Mouse (Mus musculus) intestine, embryonic 15.5 days (tissue): Measurements from ENCODE around the gene Ttc12. TPM values are rescaled to one million over a fixed set of nuclear protein-coding genes. Genes with fewer than 3 reads are reported as not detected.
A peak's percentile ranks its signal among the peaks of the same experiment; 100 is the strongest.

ENCODE experiments used
- ATAC-seq: fragments of 200-750 bp; cut with Nextera tagmentation; 2 replicates; pipeline ENCODE4 v1.8.0; 2017; ENCODE audit warnings: moderate TSS enrichment, moderate library complexity
- H3K27ac ChIP-seq: fragments of 300-500 bp; sonication (generic); 2 replicates; pipeline ENCODE4 v1.5.1; 2015; ENCODE audit warnings: mild to moderate bottlenecking, inconsistent platforms
- H3K27me3 ChIP-seq: fragments of 300-500 bp; sonication (generic); replicated peaks from 2 replicates; pipeline ENCODE4 v1.6.1; 2015; ENCODE audit warnings: inconsistent platforms
- H3K36me3 ChIP-seq: fragments of 300-500 bp; sonication (generic); 2 replicates; pipeline ENCODE4 v1.6.1; 2015; ENCODE audit warnings: inconsistent platforms
- H3K4me1 ChIP-seq: fragments of 300-500 bp; sonication (generic); replicated peaks from 2 replicates; pipeline ENCODE4 v1.6.1; 2015; ENCODE audit warnings: inconsistent platforms
- H3K4me2 ChIP-seq: fragments of 300-500 bp; sonication (generic); replicated peaks from 2 replicates; pipeline ENCODE4 v1.6.1; 2015; ENCODE audit warnings: mild to moderate bottlenecking, inconsistent platforms
- H3K4me3 ChIP-seq: fragments of 300-500 bp; sonication (generic); replicated peaks from 2 replicates; pipeline ENCODE4 v1.5.1; 2015; ENCODE audit warnings: inconsistent platforms
- H3K9ac ChIP-seq: fragments of 300-500 bp; sonication (generic); 2 replicates; pipeline ENCODE4 v1.6.1; 2015; ENCODE audit warnings: inconsistent platforms
- H3K9me3 ChIP-seq: fragments of 300-500 bp; sonication (generic); 2 replicates; pipeline ENCODE4 v1.6.1; 2016; ENCODE audit warnings: inconsistent platforms
- WGBS: fragments of 180-500 bp; shearing (Covaris S2); methylation state at CpG from one replicate; pipeline ENCODE4 v1.1.7; 2015; 5-methylcytosine and 5-hydroxymethylcytosine counted together
- polyA plus RNA-seq: library from polyadenylated mRNA; unstranded; fragments of >200 nt; fragmentation: Nextera tagmentation; extraction: Ambion mirVana; gene quantifications from 2 replicates; pipeline ENCODE4 v1.2.1, GENCODE M21; 2015

Ttc12 gene
- polyA plus RNA-seq = 0.85 and 1.1 TPM in 2 replicates

DNA sequence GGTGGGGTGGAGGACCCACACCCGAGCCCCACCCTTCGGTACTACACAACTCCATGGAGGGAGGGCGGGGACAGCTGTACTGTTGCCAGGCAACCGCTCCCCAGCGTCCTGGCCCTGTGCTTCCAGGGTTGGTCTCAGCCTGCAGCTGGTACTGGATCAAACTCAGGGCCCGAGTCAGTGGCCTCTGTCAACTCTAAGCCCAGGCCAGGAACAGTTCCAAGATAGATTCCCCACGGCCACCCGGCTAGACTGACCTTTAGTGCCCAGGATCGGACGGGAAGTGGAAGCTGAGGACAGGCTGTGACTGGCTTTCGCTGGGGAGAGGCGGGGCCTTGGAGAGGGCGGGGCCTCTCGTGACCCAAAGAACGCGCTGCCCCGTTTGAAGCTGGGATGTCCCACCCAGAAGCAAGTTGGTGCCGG lies at the start of gene Ttc12:
TSS of gene Ttc12 (minus strand) at position 334 of the 420 bp plus-strand sequence.
- peak within 1 kb of the TSS; percentile 91 for H3K4me2 ChIP-seq
- 1% methylated on average over 18 of the region's 18 CpGs for WGBS
- H3K27me3 ChIP-seq = no peaks in the 10 kb centered on the region
- peak; percentile 95 for ATAC-seq
- H3K9ac ChIP-seq = peak within 1 kb of the TSS; percentile 47
- no peaks in the 10 kb centered on the region for H3K36me3 ChIP-seq
- H3K9me3 ChIP-seq = no peaks in the 10 kb centered on the region
- 0 out of 2 replicates have a peak within 1 kb of the TSS, but pooled peaks have one; percentile 13 for H3K27ac ChIP-seq
- H3K4me1 ChIP-seq = peaks cover 4% of the 10 kb centered on the region; the same call in 1 of the 2 replicates
- H3K4me3 ChIP-seq = peak within 1 kb of the TSS; percentile 59

GRCm38 (mm10) chr9:49534958-49535357 lies 48.9 kb upstream of the Ttc12 start:
- Histone ChIP-seq H3K4me2 (no peak overlapping the region), H3K27me3 (no peaks in the 10 kb centered on the region), H3K36me3 (no peaks in the 10 kb centered on the region), H3K9me3 (no peaks in the 10 kb centered on the region), H3K9ac (no peak overlapping the region), H3K4me1 (no peaks in the 10 kb centered on the region), H3K27ac (no peak overlapping the region), H3K4me3 (no peak overlapping the region)
- no peak for ATAC-seq
- WGBS = 41% methylated on average over 4 of the region's 4 CpGs

GRCm38 (mm10) chr9:49533912-49534491 lies 48.0 kb upstream of the Ttc12 start:
- no peak overlapping the region for H3K4me3 ChIP-seq
- H3K27me3 ChIP-seq = no peaks in the 10 kb centered on the region
- no peak overlapping the region for H3K27ac ChIP-seq
- 38% methylated on average over 8 of the region's 8 CpGs for WGBS
- no peak for ATAC-seq
- no peaks in the 10 kb centered on the region for H3K36me3 ChIP-seq
- no peaks in the 10 kb centered on the region for H3K9me3 ChIP-seq
- H3K4me1 ChIP-seq = no peaks in the 10 kb centered on the region
- no peak overlapping the region for H3K4me2 ChIP-seq
- no peak overlapping the region for H3K9ac ChIP-seq

GRCm38 (mm10) chr9:49533455-49533854 lies 47.4 kb upstream of the Ttc12 start:
- Histone ChIP-seq H3K4me1 (no peaks in the 10 kb centered on the region), H3K4me2 (no peak overlapping the region), H3K27ac (no peak overlapping the region), H3K9me3 (no peaks in the 10 kb centered on the region), H3K4me3 (no peak overlapping the region), H3K36me3 (no peaks in the 10 kb centered on the region), H3K27me3 (no peaks in the 10 kb centered on the region), H3K9ac (no peak overlapping the region)
- 61% methylated on average over 7 of the region's 7 CpGs for WGBS
- no peak for ATAC-seq

DNA sequence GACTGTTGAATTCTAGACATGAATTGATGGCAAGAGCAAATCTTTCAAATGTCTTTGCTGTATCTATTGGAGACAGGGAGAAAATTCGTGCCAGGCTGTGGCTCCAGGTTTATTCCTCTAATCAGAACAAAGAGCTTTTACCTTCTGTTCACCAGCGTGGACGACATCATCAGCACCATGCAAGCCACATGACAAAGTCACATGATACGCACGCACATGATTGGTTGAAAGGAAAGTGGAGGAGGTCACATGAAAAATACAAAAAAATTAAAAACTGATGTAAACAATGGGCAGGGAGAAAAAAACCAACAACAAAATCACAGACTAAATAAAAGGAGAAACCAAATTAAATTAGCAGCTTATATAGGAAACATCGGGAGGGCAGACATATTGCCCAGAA lies 45.8 kb upstream of the Ttc12 start:
- Histone ChIP-seq H3K4me2 (no peak overlapping the region), H3K36me3 (no peaks in the 10 kb centered on the region), H3K4me3 (no peak overlapping the region), H3K27ac (no peak overlapping the region), H3K27me3 (no peaks in the 10 kb centered on the region), H3K4me1 (no peaks in the 10 kb centered on the region), H3K9ac (no peak overlapping the region), H3K9me3 (no peaks in the 10 kb centered on the region)
- no peak for ATAC-seq
- 90% methylated on average over 6 of the region's 6 CpGs for WGBS

DNA sequence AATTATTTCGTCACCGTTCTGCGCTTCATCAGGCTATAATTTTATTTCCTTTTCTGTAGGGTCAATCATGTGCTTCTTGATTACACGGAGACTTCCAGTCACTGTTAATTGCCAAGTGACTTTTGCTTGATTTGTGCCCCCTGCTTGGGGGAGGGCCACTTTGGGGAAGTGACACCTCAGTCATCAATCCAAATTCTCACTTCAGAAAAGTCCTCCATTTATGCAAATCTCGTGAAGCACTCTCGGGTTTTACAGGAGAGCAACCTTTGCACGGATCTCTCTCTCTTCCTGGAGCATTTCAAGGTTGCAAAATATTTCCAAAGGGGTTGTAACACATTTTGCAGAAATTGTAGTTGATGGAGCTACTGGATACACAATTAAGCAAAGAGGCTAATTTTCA lies 45.2 kb upstream of the Ttc12 start:
- H3K27me3 ChIP-seq = no peaks in the 10 kb centered on the region
- WGBS = 51% methylated on average over 7 of the region's 7 CpGs

DNA sequence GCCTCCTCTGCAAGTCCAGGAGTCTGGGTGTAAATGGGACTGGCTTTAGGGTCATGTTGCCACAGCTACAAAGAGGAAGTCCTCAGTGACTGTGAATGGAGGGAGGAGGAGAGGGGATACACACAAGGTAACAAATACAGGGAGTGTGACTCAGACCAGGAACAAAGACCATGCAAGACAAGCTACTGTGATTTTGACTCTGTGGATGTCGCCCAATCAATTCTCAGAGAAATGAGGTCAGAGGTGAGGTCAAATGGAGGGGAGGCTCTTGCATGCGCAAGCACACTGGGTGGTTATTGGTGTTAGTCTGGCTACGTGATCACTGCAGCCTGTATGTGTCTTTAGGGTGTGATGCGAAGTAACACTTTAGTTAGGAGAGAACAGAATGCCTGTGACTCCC lies 44.7 kb upstream of the Ttc12 start:
- Histone ChIP-seq H3K4me1 (no peaks in the 10 kb centered on the region), H3K9ac (no peak overlapping the region), H3K4me3 (no peak overlapping the region), H3K4me2 (no peak overlapping the region), H3K9me3 (no peaks in the 10 kb centered on the region), H3K27ac (no peak overlapping the region), H3K27me3 (no peaks in the 10 kb centered on the region), H3K36me3 (no peaks in the 10 kb centered on the region)
- ATAC-seq = no peak
- 72% methylated on average over 4 of the region's 4 CpGs for WGBS

More for the DNA sequence above, 45.2 kb upstream of the Ttc12 start:
- H3K4me3 ChIP-seq = no peak overlapping the region
- no peak overlapping the region for H3K27ac ChIP-seq
- no peak overlapping the region for H3K4me2 ChIP-seq
- no peaks in the 10 kb centered on the region for H3K4me1 ChIP-seq
- H3K36me3 ChIP-seq = no peaks in the 10 kb centered on the region
- ATAC-seq = no peak
- no peak overlapping the region for H3K9ac ChIP-seq
- no peaks in the 10 kb centered on the region for H3K9me3 ChIP-seq

GRCm38 (mm10) chr9:49529366-49529959 lies 43.4 kb upstream of the Ttc12 start:
- no peak overlapping the region for H3K4me2 ChIP-seq
- no peak overlapping the region for H3K4me3 ChIP-seq
- no peaks in the 10 kb centered on the region for H3K9me3 ChIP-seq
- no peaks in the 10 kb centered on the region for H3K4me1 ChIP-seq
- 72% methylated on average over 8 of the region's 8 CpGs for WGBS
- no peaks in the 10 kb centered on the region for H3K36me3 ChIP-seq
- no peak for ATAC-seq
- no peak overlapping the region for H3K9ac ChIP-seq
- no peaks in the 10 kb centered on the region for H3K27me3 ChIP-seq
- no peak overlapping the region for H3K27ac ChIP-seq

DNA sequence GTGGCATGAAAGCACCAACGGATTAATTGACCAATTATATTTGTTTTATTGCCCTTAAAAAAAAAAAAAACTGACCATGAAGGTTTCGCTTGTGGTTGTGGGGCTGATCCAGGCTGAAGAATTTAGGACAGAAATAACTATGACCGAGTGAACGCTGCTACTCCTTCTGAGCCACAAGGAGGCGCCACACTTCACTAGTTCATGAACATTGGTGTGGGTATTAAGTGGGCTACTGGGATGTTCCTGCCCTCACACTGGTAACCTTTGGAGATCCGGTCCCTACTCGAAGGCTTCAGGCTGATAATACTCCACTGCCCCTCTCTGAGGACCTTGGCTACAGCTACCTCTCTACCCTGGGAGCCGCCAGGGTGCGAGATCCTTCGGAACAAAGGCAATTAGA lies 42.9 kb upstream of the Ttc12 start:
- H3K4me3 ChIP-seq = no peak overlapping the region
- H3K27me3 ChIP-seq = no peaks in the 10 kb centered on the region
- H3K4me2 ChIP-seq = no peak overlapping the region
- H3K9me3 ChIP-seq = no peaks in the 10 kb centered on the region
- WGBS = 65% methylated on average over 10 of the region's 10 CpGs
- H3K4me1 ChIP-seq = no peaks in the 10 kb centered on the region
- H3K36me3 ChIP-seq = no peaks in the 10 kb centered on the region
- H3K27ac ChIP-seq = no peak overlapping the region
- ATAC-seq = no peak
- no peak overlapping the region for H3K9ac ChIP-seq

DNA sequence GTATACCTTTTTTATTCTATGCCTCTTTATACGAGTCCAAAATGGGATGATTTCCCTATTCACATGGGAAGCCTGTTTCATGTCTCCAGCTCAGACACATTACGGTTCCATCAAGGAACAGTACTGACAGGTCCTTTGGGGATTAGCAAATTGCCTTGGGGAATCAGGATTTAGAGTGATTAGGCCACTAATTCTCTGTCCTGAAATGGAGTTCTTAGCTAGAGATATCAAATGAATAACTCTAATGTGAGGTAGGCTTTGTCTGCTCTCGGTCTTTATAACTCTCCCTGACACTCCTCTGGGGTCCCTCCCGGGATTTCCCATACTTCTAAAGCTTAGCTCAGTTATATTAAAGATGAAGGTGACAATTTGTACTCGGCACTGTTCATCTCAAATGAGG lies 42.0 kb upstream of the Ttc12 start:
- Histone ChIP-seq H3K4me2 (no peak overlapping the region), H3K36me3 (no peaks in the 10 kb centered on the region), H3K9me3 (no peaks in the 10 kb centered on the region), H3K27me3 (no peaks in the 10 kb centered on the region), H3K4me1 (no peaks in the 10 kb centered on the region), H3K27ac (no peak overlapping the region), H3K4me3 (no peak overlapping the region), H3K9ac (no peak overlapping the region)
- WGBS = 92% methylated on average over 5 of the region's 5 CpGs
- ATAC-seq = no peak

- no peak overlapping the region for H3K4me2 ChIP-seq
- H3K4me3 ChIP-seq = no peak overlapping the region
- no peaks in the 10 kb centered on the region for H3K27me3 ChIP-seq
- no peak for ATAC-seq
- H3K36me3 ChIP-seq = no peaks in the 10 kb centered on the region
- H3K9ac ChIP-seq = no peak overlapping the region
- H3K9me3 ChIP-seq = no peaks in the 10 kb centered on the region
- H3K27ac ChIP-seq = no peak overlapping the region
- 78% methylated on average over 8 of the region's 8 CpGs for WGBS
- H3K4me1 ChIP-seq = no peaks in the 10 kb centered on the region
Observed at GRCm38 (mm10) chr9:49527340-49527739, 41.3 kb upstream of the Ttc12 start.

DNA sequence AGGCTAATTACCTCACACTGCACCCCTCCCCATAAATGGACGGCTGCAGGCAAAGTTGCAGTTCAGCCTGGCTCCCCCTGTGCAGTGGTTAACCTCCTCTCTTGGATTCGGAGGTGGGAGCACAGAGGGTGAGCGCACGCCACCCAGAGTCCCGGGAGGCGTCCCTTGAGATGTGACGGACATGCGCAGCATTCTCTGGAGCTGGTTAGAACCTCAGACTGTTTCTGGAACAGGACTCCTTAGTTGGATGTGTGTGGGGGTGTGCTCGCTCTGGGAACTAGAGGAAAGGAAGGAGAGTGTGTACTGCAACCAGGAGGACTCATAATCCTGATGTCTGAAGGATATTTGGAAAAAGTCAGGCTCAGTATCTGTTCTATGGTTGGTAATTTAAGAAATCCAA lies 38.7 kb upstream of the Ttc12 start:
- H3K9ac ChIP-seq = no peak overlapping the region
- no peaks in the 10 kb centered on the region for H3K36me3 ChIP-seq
- no peak overlapping the region for H3K4me2 ChIP-seq
- no peak for ATAC-seq
- no peaks in the 10 kb centered on the region for H3K9me3 ChIP-seq
- no peak overlapping the region for H3K4me3 ChIP-seq
- no peaks in the 10 kb centered on the region for H3K4me1 ChIP-seq
- H3K27me3 ChIP-seq = no peaks in the 10 kb centered on the region
- 78% methylated on average over 9 of the region's 9 CpGs for WGBS
- no peak overlapping the region for H3K27ac ChIP-seq

DNA sequence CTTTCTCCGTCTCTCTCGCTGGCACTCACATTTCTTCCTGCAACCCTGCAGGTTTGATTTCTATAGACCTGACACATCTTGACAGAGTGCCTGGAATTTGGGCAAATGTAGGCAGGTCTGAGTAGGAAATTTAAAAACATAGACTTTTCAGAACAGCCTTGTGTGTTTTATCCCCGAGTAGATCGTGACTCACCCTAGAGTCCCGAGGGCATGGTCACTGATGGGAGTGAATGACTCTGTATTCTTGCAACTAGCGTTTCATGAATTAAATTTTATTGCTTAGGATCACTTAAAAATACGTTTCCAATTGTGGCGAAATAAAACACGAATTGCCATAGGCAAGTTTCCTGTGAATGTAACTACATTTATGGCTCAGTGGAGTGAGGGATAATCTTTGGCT lies 37.9 kb upstream of the Ttc12 start:
- H3K9me3 ChIP-seq = no peaks in the 10 kb centered on the region
- H3K4me1 ChIP-seq = no peaks in the 10 kb centered on the region
- no peaks in the 10 kb centered on the region for H3K27me3 ChIP-seq
- H3K9ac ChIP-seq = no peak overlapping the region
- H3K27ac ChIP-seq = no peak overlapping the region
- no peak overlapping the region for H3K4me2 ChIP-seq
- 86% methylated on average over 9 of the region's 9 CpGs for WGBS
- H3K36me3 ChIP-seq = no peaks in the 10 kb centered on the region
- no peak for ATAC-seq
- H3K4me3 ChIP-seq = no peak overlapping the region
